Mouse (Mus musculus): ENCODE results near the gene Etl4. TPM values are rescaled to one million over a fixed set of nuclear protein-coding genes. Genes with fewer than 3 reads are reported as not detected.
A peak's percentile ranks its signal among the peaks of the same experiment; 100 is the strongest.
"Not testable (repeated sequence)": the region's sequence is repeated elsewhere in the genome, so short reads cannot be mapped to it uniquely, and the experiment has no call there.

Etl4 gene
- polyA plus RNA-seq, 1 experiment from 2014 or later: 15.7 TPM

DNA sequence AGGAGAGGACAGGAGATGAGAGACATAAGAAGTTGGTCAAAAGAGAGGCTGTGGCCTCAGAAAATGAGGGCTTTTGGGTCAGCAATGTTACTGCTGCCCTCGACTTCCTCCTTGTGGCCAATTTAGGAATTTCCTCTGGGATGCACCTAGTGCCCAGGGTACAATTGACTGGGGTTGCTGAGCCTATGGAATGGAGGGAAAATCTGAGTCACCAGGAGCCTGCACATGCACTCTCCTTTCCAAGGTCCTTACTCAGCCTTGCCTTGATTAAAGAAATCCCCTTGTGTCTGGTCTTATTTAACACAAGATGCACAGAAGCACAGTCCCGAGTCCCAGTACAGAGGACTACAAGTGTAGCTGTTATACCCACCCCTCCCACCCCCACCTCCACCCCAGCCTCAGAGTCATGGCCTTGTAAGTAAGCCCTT, 756.5 kb downstream of the Etl4 start:
- no peak overlapping the region for H3K9ac ChIP-seq (replicated peaks; ENCODE audit: low read depth)
- ATAC-seq (peak; percentile 74), DNase-seq (ENCODE audit: low spot score) (peak; percentile 75)
- no peaks in the 10 kb centered on the region for H3K9me3 ChIP-seq (ENCODE audit: low read length)
- no peak overlapping the region for H3K4me3 ChIP-seq (ENCODE audit: low read depth, low read length)
- no peak overlapping the region for H3K27ac ChIP-seq (ENCODE audit: low read length)
- no peaks in the 10 kb centered on the region for H3K4me1 ChIP-seq (ENCODE audit: insufficient read depth, low read depth, low read length)
- no peak for TF ChIP-seq EP300 (IDR thresholded peaks at IDR 0.05)
- TF ChIP-seq CTCF (IDR thresholded peaks at IDR 0.05): peak; percentile 89
- no peak overlapping the region for H3K4me2 ChIP-seq (replicated peaks; ENCODE audit: low read depth, low read length)
- H3K27me3 ChIP-seq (replicated peaks; ENCODE audit: insufficient read depth, low read length): no peaks in the 10 kb centered on the region
- WGBS: 57% methylated on average over 2 of the region's 2 CpGs
- H3K36me3 ChIP-seq (ENCODE audit: insufficient read depth, low read length): no peaks in the 10 kb centered on the region

DNA sequence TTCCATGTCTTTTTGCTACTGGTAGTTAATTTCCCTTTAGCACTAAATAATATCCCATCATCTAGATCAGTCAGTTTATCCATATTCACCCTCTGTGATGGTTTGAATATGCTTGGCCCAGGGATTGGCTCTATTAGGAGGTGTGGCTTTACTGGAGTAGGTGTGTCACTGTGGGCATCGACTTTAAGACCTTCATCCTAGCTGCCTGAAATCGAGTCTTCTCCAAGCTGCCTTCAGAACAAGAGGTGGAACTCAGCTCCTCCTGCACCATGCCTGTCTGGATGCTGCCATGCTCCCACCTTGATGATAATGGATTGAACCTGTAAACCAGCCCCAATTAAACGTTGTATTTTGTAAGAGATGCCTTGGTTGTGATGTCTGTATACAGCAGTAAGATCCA, 758.3 kb downstream of the Etl4 start:
- Histone ChIP-seq H3K36me3 (ENCODE audit: insufficient read depth, low read length) (no peaks in the 10 kb centered on the region), H3K4me1 (ENCODE audit: insufficient read depth, low read depth, low read length) (no peaks in the 10 kb centered on the region), H3K4me3 (ENCODE audit: low read depth, low read length) (no peak overlapping the region), H3K27ac (ENCODE audit: low read length) (no peak overlapping the region), H3K9me3 (ENCODE audit: low read length) (no peaks in the 10 kb centered on the region), H3K27me3 (replicated peaks; ENCODE audit: insufficient read depth, low read length) (no peaks in the 10 kb centered on the region), H3K9ac (replicated peaks; ENCODE audit: low read depth) (no peak overlapping the region), H3K4me2 (replicated peaks; ENCODE audit: low read depth, low read length) (no peak overlapping the region)
- DNase-seq (ENCODE audit: low spot score) (no peak), ATAC-seq (no peak)
- WGBS: 85% methylated on average over 3 of the region's 3 CpGs
- TF ChIP-seq CTCF (IDR thresholded peaks at IDR 0.05) (no peak), EP300 (IDR thresholded peaks at IDR 0.05) (no peak)

GRCm38 (mm10) chr2:20668276-20669030, 758.9 kb downstream of the Etl4 start:
- not testable (repeated sequence) for H3K27ac ChIP-seq (ENCODE audit: low read length); H3K4me1 ChIP-seq (ENCODE audit: insufficient read depth, low read depth, low read length); H3K9ac ChIP-seq (replicated peaks; ENCODE audit: low read depth); H3K9me3 ChIP-seq (ENCODE audit: low read length); H3K4me3 ChIP-seq (ENCODE audit: low read depth, low read length); H3K4me2 ChIP-seq (replicated peaks; ENCODE audit: low read depth, low read length); H3K36me3 ChIP-seq (ENCODE audit: insufficient read depth, low read length); H3K27me3 ChIP-seq (replicated peaks; ENCODE audit: insufficient read depth, low read length); DNase-seq (ENCODE audit: low spot score); ATAC-seq
- WGBS: 74% methylated on average over 12 of the region's 12 CpGs

DNA sequence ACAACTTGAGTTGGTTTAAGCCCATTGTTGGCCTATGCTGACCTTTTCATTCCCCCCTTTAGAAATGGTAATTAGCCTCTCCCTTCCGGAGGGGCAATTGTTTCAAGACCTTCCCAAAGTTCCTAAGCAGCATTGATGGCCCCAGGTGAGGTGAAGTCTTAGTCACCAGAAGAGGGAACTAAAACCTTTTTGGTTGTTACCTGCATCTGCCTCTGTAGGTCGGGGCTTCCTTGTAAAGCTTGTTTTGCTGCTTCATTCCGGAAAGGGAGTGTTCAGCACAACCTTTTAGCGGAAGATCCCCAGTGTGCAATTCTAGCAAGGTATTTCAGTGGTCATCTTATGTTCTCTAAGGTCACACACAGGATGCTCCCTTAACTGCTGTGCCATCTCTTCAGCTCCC, 759.8 kb downstream of the Etl4 start:
- Histone ChIP-seq H3K4me3 (ENCODE audit: low read depth, low read length) (no peak overlapping the region), H3K9ac (replicated peaks; ENCODE audit: low read depth) (no peak overlapping the region), H3K27ac (ENCODE audit: low read length) (no peak overlapping the region), H3K4me1 (ENCODE audit: insufficient read depth, low read depth, low read length) (no peaks in the 10 kb centered on the region), H3K9me3 (ENCODE audit: low read length) (no peaks in the 10 kb centered on the region), H3K36me3 (ENCODE audit: insufficient read depth, low read length) (no peaks in the 10 kb centered on the region), H3K27me3 (replicated peaks; ENCODE audit: insufficient read depth, low read length) (no peaks in the 10 kb centered on the region), H3K4me2 (replicated peaks; ENCODE audit: low read depth, low read length) (no peak overlapping the region)
- WGBS: 80% methylated on average over 4 of the region's 4 CpGs
- TF ChIP-seq CTCF (IDR thresholded peaks at IDR 0.05): no peak
- TF ChIP-seq EP300 (IDR thresholded peaks at IDR 0.05): no peak
- no peak for ATAC-seq
- no peak for DNase-seq (ENCODE audit: low spot score)

DNA sequence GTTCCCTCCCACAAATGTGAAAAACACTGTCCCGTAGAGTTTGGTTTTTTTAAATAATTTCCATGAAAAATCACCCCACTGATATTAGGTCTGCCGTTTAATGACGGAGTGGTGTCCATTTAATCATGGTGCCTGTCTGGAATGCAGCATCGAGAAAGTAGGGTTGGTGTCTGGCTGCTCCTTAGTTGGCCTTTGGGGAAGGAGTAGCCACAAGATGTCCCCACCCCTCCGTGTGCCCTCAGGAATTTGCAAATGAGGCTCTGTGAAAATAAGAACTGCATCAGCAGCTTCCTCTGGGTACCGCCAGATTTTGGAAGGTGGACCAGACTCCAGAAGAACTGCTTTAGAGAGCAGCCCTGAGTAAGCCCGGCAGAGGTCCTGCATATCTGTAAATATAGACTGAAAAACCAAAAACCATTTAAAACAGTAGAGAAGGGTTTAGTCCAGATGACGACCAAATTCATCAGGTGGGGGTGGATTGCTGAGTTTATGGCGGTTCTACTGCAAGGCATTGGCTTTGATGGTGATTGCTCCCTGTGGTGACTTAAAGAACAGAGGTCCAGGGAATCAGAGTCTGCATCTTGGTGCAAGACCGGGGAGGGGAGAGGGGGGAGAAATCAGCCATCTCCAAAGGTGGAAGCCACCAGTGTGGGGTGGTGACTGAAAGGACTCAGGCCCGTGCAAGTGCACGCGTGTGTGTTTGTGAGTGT, 762.1 kb downstream of the Etl4 start:
- H3K27ac ChIP-seq (ENCODE audit: low read length): no peak overlapping the region
- ATAC-seq: no peak
- no peak overlapping the region for H3K9ac ChIP-seq (replicated peaks; ENCODE audit: low read depth)
- no peaks in the 10 kb centered on the region for H3K27me3 ChIP-seq (replicated peaks; ENCODE audit: insufficient read depth, low read length)
- TF ChIP-seq CTCF (IDR thresholded peaks at IDR 0.05) (no peak), EP300 (IDR thresholded peaks at IDR 0.05) (no peak)
- no peaks in the 10 kb centered on the region for H3K36me3 ChIP-seq (ENCODE audit: insufficient read depth, low read length)
- no peak for DNase-seq (ENCODE audit: low spot score)
- no peak overlapping the region for H3K4me3 ChIP-seq (ENCODE audit: low read depth, low read length)
- H3K4me2 ChIP-seq (replicated peaks; ENCODE audit: low read depth, low read length): no peak overlapping the region
- WGBS: 59% methylated on average over 13 of the region's 13 CpGs
- H3K9me3 ChIP-seq (ENCODE audit: low read length): no peaks in the 10 kb centered on the region
- H3K4me1 ChIP-seq (ENCODE audit: insufficient read depth, low read depth, low read length): no peaks in the 10 kb centered on the region

GRCm38 (mm10) chr2:20672281-20672680, 762.7 kb downstream of the Etl4 start:
- no peaks in the 10 kb centered on the region for H3K27me3 ChIP-seq (replicated peaks; ENCODE audit: insufficient read depth, low read length)
- no peaks in the 10 kb centered on the region for H3K4me1 ChIP-seq (ENCODE audit: insufficient read depth, low read depth, low read length)
- TF ChIP-seq EP300 (IDR thresholded peaks at IDR 0.05): no peak
- no peak for TF ChIP-seq CTCF (IDR thresholded peaks at IDR 0.05)
- ATAC-seq: no peak
- no peak overlapping the region for H3K4me3 ChIP-seq (ENCODE audit: low read depth, low read length)
- H3K36me3 ChIP-seq (ENCODE audit: insufficient read depth, low read length): no peaks in the 10 kb centered on the region
- no peak overlapping the region for H3K27ac ChIP-seq (ENCODE audit: low read length)
- no peaks in the 10 kb centered on the region for H3K9me3 ChIP-seq (ENCODE audit: low read length)
- 89% methylated on average over 7 of the region's 7 CpGs for WGBS
- no peak for DNase-seq (ENCODE audit: low spot score)
- no peak overlapping the region for H3K9ac ChIP-seq (replicated peaks; ENCODE audit: low read depth)
- H3K4me2 ChIP-seq (replicated peaks; ENCODE audit: low read depth, low read length): no peak overlapping the region

All from lung, postnatal 0 days (tissue).